Mouse (Mus musculus): ENCODE measurements around the gene Mipol1. TPM values are rescaled to one million over a fixed set of nuclear protein-coding genes. Genes with fewer than 3 reads are reported as not detected.

The Mipol1 gene
- total and polyA plus RNA-seq, 3 experiments: 6.4 to 10.4 (median 6.6) TPM

- no peak overlapping the region for H3K9ac ChIP-seq (ENCODE audit: insufficient read depth, low read depth)
- TF ChIP-seq USF1 (IDR thresholded peaks at IDR 0.05; ENCODE audit: low read depth, low read length): no peak
- no peak for TF ChIP-seq BHLHE40 (IDR thresholded peaks at IDR 0.05; ENCODE audit: low read depth, low read length)
- no peak for TF ChIP-seq HCFC1 (IDR thresholded peaks at IDR 0.05; ENCODE audit: low read depth, low read length)
- no peak for TF ChIP-seq ELF1 (IDR thresholded peaks at IDR 0.05; ENCODE audit: low read depth, low read length)
- no peak for TF ChIP-seq SMC3 (IDR thresholded peaks at IDR 0.05; ENCODE audit: low read depth, low read length)
- no peak for TF ChIP-seq EP300 (IDR thresholded peaks at IDR 0.05; ENCODE audit: low read length)
- no peak for TF ChIP-seq PAX5 (IDR thresholded peaks at IDR 0.05; ENCODE audit: low read length)
- TF ChIP-seq MYC (IDR thresholded peaks at IDR 0.05; ENCODE audit: low read depth, low read length): no peak
- TF ChIP-seq CHD2 (IDR thresholded peaks at IDR 0.05; ENCODE audit: low read length): no peak
- no peak for TF ChIP-seq ZNF384 (IDR thresholded peaks at IDR 0.05; ENCODE audit: low read depth, low read length)
- TF ChIP-seq POLR2AphosphoS2 (IDR thresholded peaks at IDR 0.05; ENCODE audit: low read depth, low read length): no peak
- no peaks in the 10 kb centered on the region for H3K27me3 ChIP-seq (replicated peaks)
- no peaks in the 10 kb centered on the region for H3K4me1 ChIP-seq (ENCODE audit: control insufficient read depth in 1 of 2, insufficient read depth in 2 of 2)
- H3K4me2 ChIP-seq (ENCODE audit: insufficient read depth, low read depth, poor library complexity, severe bottlenecking): no peak overlapping the region
- no peaks in the 10 kb centered on the region for H3K36me3 ChIP-seq (replicated peaks in 1 of 2; ENCODE audit: control insufficient read depth in 1 of 2, insufficient read depth in 1 of 2, low read length in 1 of 2)
- no peak for DNase-seq (ENCODE audit: extremely low read depth)
- no peak overlapping the region for H3K27ac ChIP-seq (ENCODE audit: insufficient read depth, low read depth)
- no peak overlapping the region for H3K4me3 ChIP-seq (replicated peaks in 1 of 3; ENCODE audit: low read depth in 2 of 3, low read length in 2 of 3, poor library complexity in 1 of 3)
- in situ Hi-C loops (cut with MboI; ENCODE audit: low pct_ligation_motif_present, low pct_unique_long_range_greater_than_20kb, low sequenced_read_pairs) (no loop called here), dilution Hi-C loops (cut with MboI; ENCODE audit: extremely low pct_ligation_motif_present, extremely low pct_unique_long_range_greater_than_20kb, low sequenced_read_pairs) (no loop called here)
- H3K79me2 ChIP-seq (replicated peaks; ENCODE audit: control insufficient read depth, extremely low read depth, insufficient read depth, poor library complexity, severe bottlenecking): no peaks in the 10 kb centered on the region
- H3K9me3 ChIP-seq (replicated peaks; ENCODE audit: low read length): peaks cover 22% of the 10 kb centered on the region
Observed at GRCm38 (mm10) chr12:57542746-57543626, 312.8 kb downstream of the Mipol1 start.

- in situ Hi-C loops (cut with MboI; ENCODE audit: low pct_ligation_motif_present, low pct_unique_long_range_greater_than_20kb, low sequenced_read_pairs): no loop called here
- Histone ChIP-seq H3K79me2 (replicated peaks; ENCODE audit: control insufficient read depth, extremely low read depth, insufficient read depth, poor library complexity, severe bottlenecking) (no peaks in the 10 kb centered on the region), H3K4me2 (ENCODE audit: insufficient read depth, low read depth, poor library complexity, severe bottlenecking) (no peak overlapping the region), H3K4me3 (replicated peaks in 1 of 3; ENCODE audit: low read depth in 2 of 3, low read length in 2 of 3, poor library complexity in 1 of 3) (no peak overlapping the region), H3K9ac (ENCODE audit: insufficient read depth, low read depth) (no peak overlapping the region), H3K27ac (ENCODE audit: insufficient read depth, low read depth) (no peak overlapping the region), H3K9me3 (replicated peaks; ENCODE audit: low read length) (peaks cover 22% of the 10 kb centered on the region), H3K27me3 (replicated peaks) (no peaks in the 10 kb centered on the region), H3K4me1 (ENCODE audit: control insufficient read depth in 1 of 2, insufficient read depth in 2 of 2) (no peaks in the 10 kb centered on the region), H3K36me3 (replicated peaks in 1 of 2; ENCODE audit: control insufficient read depth in 1 of 2, insufficient read depth in 1 of 2, low read length in 1 of 2) (no peaks in the 10 kb centered on the region)
- dilution Hi-C loops (cut with MboI; ENCODE audit: extremely low pct_ligation_motif_present, extremely low pct_unique_long_range_greater_than_20kb, low sequenced_read_pairs): no loop called here
- DNase-seq (ENCODE audit: extremely low read depth): no peak
- TF ChIP-seq ZMIZ1 (IDR thresholded peaks at IDR 0.05; ENCODE audit: low read depth, low read length) (no peak), TBP (conservative IDR thresholded peaks at IDR 0.05; ENCODE audit: low read depth, low read length) (no peak), JUN (IDR thresholded peaks at IDR 0.05; ENCODE audit: insufficient read depth, low read depth, low read length) (no peak), RAD21 (IDR thresholded peaks at IDR 0.05; ENCODE audit: low read depth, low read length) (no peak), ZNF384 (IDR thresholded peaks at IDR 0.05; ENCODE audit: low read depth, low read length) (no peak), ELF1 (IDR thresholded peaks at IDR 0.05; ENCODE audit: low read depth, low read length) (no peak), CTCF (conservative IDR thresholded peaks at IDR 0.05 in 1 of 2, IDR thresholded peaks at IDR 0.05 in 1 of 2; ENCODE audit: low read depth in 2 of 2, low read length in 2 of 2) (no peak), MEF2A (IDR thresholded peaks at IDR 0.05; ENCODE audit: borderline replicate concordance, low read depth, low read length) (no peak)
Observed at GRCm38 (mm10) chr12:57543627-57543991, 313.4 kb downstream of the Mipol1 start.
